Mouse (Mus musculus) embryonic facial prominence, embryonic 12.5 days (tissue): ENCODE measurements around the gene Sf3b1. TPM values are rescaled to one million over a fixed set of nuclear protein-coding genes. Genes with fewer than 3 reads are reported as not detected.

Experiments used
- ATAC-seq: fragments of 200-750 bp; cut with Nextera tagmentation; 2 replicates; pipeline ENCODE4 v1.8.0; 2017; ENCODE audit not compliant: insufficient number of reproducible peaks, insufficient read depth, low FRiP score, low TSS enrichment
- H3K27ac ChIP-seq: fragments of 300-500 bp; sonication (generic); 2 replicates; pipeline ENCODE4 v1.5.1; 2016; ENCODE audit warnings: mild to moderate bottlenecking
- H3K27me3 ChIP-seq: fragments of 300-500 bp; sonication (generic); 2 replicates; pipeline ENCODE4 v1.6.1; 2016; ENCODE audit warnings: mild to moderate bottlenecking, moderate library complexity
- H3K36me3 ChIP-seq: fragments of 300-500 bp; sonication (generic); 2 replicates; pipeline ENCODE4 v1.6.1; 2016; ENCODE audit warnings: mild to moderate bottlenecking
- H3K4me1 ChIP-seq: fragments of 300-500 bp; sonication (generic); 2 replicates; pipeline ENCODE4 v1.6.1; 2016
- H3K4me2 ChIP-seq: fragments of 300-500 bp; sonication (generic); replicated peaks from 2 replicates; pipeline ENCODE4 v1.6.1; 2016; ENCODE audit warnings: mild to moderate bottlenecking, moderate library complexity
- H3K4me3 ChIP-seq: fragments of 300-500 bp; sonication (generic); 2 replicates; pipeline ENCODE4 v1.5.1; 2016; ENCODE audit warnings: mild to moderate bottlenecking
- H3K9ac ChIP-seq: fragments of 300-500 bp; sonication (generic); 2 replicates; pipeline ENCODE4 v1.6.1; 2016; ENCODE audit warnings: mild to moderate bottlenecking, moderate library complexity
- H3K9me3 ChIP-seq: fragments of 300-500 bp; sonication (generic); 2 replicates; pipeline ENCODE4 v1.6.1; 2016; ENCODE audit warnings: mild to moderate bottlenecking, moderate library complexity
- WGBS: fragments of 180-500 bp; shearing (Covaris S2); methylation state at CpG from one replicate; pipeline ENCODE4 v1.1.7; 2016; 5-methylcytosine and 5-hydroxymethylcytosine counted together
- polyA plus RNA-seq: library from polyadenylated mRNA; unstranded; fragments of >200 nt; fragmentation: Nextera tagmentation; extraction: Ambion mirVana; gene quantifications from 2 replicates; pipeline ENCODE4 v1.2.1, GENCODE M21; 2016

Sf3b1 gene
- polyA plus RNA-seq, 1 experiment from 2014 or later, result 342 TPM

GRCm38 (mm10) chr1:55052355-55052953 is 25.2 kb upstream of the Sf3b1 start, which contains the start of gene Coq10b:
Coq10b (plus strand) TSS chr1:55052770.
- WGBS, result under 1% methylated on average over 46 of the region's 46 CpGs
- Histone ChIP-seq H3K36me3 (no peaks in the 10 kb centered on the region), H3K4me1 (peaks cover 9% of the 10 kb centered on the region), H3K9ac (peak within 1 kb of the TSS; percentile 67), H3K9me3 (no peaks in the 10 kb centered on the region), H3K27ac (no peak within 1 kb of the TSS), H3K4me3 (peak within 1 kb of the TSS; percentile 81), H3K27me3 (no peaks in the 10 kb centered on the region), H3K4me2 (peak within 1 kb of the TSS; percentile 75)
- peak; percentile 100 for ATAC-seq

GRCm38 (mm10) chr1:55051671-55052070 is 24.4 kb upstream of the Sf3b1 start:
- Histone ChIP-seq H3K4me3 (peak overlapping the region; percentile 81; the same call in 1 of the 2 replicates), H3K27ac (no peak overlapping the region), H3K4me1 (peaks cover 9% of the 10 kb centered on the region), H3K36me3 (no peaks in the 10 kb centered on the region), H3K27me3 (no peaks in the 10 kb centered on the region), H3K9me3 (no peaks in the 10 kb centered on the region), H3K4me2 (peak overlapping the region; percentile 75), H3K9ac (no peak overlapping the region)
- ATAC-seq, result no peak
- WGBS, result 72% methylated on average over 3 of the region's 3 CpGs

GRCm38 (mm10) chr1:55048841-55049587 is 21.7 kb upstream of the Sf3b1 start:
- no peaks in the 10 kb centered on the region for H3K9me3 ChIP-seq
- H3K9ac ChIP-seq, result no peak overlapping the region
- no peak overlapping the region for H3K4me2 ChIP-seq
- no peak overlapping the region for H3K27ac ChIP-seq
- H3K4me3 ChIP-seq, result no peak overlapping the region
- WGBS, result 62% methylated on average over 4 of the region's 4 CpGs
- peaks cover 9% of the 10 kb centered on the region for H3K4me1 ChIP-seq
- no peaks in the 10 kb centered on the region for H3K27me3 ChIP-seq
- H3K36me3 ChIP-seq, result no peaks in the 10 kb centered on the region
- ATAC-seq, result no peak

GRCm38 (mm10) chr1:55043164-55043563 is 15.9 kb upstream of the Sf3b1 start:
- Histone ChIP-seq H3K4me2 (no peak overlapping the region), H3K4me3 (no peak overlapping the region), H3K9me3 (peaks cover 10% of the 10 kb centered on the region; the same call in 1 of the 2 replicates), H3K36me3 (no peaks in the 10 kb centered on the region), H3K27ac (no peak overlapping the region), H3K4me1 (no peaks in the 10 kb centered on the region), H3K27me3 (no peaks in the 10 kb centered on the region), H3K9ac (no peak overlapping the region)
- 80% methylated on average over 3 of the region's 3 CpGs for WGBS
- ATAC-seq, result no peak

- 64% methylated on average over 1 of the region's 1 CpGs for WGBS
- Histone ChIP-seq H3K4me3 (no peak overlapping the region), H3K27ac (no peak overlapping the region), H3K36me3 (no peaks in the 10 kb centered on the region), H3K27me3 (no peaks in the 10 kb centered on the region), H3K4me1 (no peaks in the 10 kb centered on the region), H3K4me2 (no peak overlapping the region), H3K9ac (no peak overlapping the region), H3K9me3 (peaks cover 10% of the 10 kb centered on the region; the same call in 1 of the 2 replicates)
- ATAC-seq, result no peak
Measured at GRCm38 (mm10) chr1:55042246-55042645, 15.0 kb upstream of the Sf3b1 start.

GRCm38 (mm10) chr1:55041691-55042090 is 14.4 kb upstream of the Sf3b1 start:
- Histone ChIP-seq H3K9me3 (peaks cover 10% of the 10 kb centered on the region; the same call in 1 of the 2 replicates), H3K9ac (no peak overlapping the region), H3K4me1 (no peaks in the 10 kb centered on the region), H3K4me3 (no peak overlapping the region), H3K27me3 (no peaks in the 10 kb centered on the region), H3K36me3 (no peaks in the 10 kb centered on the region), H3K4me2 (no peak overlapping the region), H3K27ac (no peak overlapping the region)
- ATAC-seq, result no peak
- WGBS, result 85% methylated on average over 4 of the region's 4 CpGs

- Histone ChIP-seq H3K27ac (no peak overlapping the region), H3K4me1 (no peaks in the 10 kb centered on the region), H3K4me2 (no peak overlapping the region), H3K36me3 (no peaks in the 10 kb centered on the region), H3K9ac (no peak overlapping the region), H3K27me3 (no peaks in the 10 kb centered on the region), H3K9me3 (peaks cover 10% of the 10 kb centered on the region; the same call in 1 of the 2 replicates), H3K4me3 (no peak overlapping the region)
- 84% methylated on average over 1 of the region's 1 CpGs for WGBS
- ATAC-seq, result no peak
Measured at GRCm38 (mm10) chr1:55039944-55040343, 12.7 kb upstream of the Sf3b1 start.

DNA sequence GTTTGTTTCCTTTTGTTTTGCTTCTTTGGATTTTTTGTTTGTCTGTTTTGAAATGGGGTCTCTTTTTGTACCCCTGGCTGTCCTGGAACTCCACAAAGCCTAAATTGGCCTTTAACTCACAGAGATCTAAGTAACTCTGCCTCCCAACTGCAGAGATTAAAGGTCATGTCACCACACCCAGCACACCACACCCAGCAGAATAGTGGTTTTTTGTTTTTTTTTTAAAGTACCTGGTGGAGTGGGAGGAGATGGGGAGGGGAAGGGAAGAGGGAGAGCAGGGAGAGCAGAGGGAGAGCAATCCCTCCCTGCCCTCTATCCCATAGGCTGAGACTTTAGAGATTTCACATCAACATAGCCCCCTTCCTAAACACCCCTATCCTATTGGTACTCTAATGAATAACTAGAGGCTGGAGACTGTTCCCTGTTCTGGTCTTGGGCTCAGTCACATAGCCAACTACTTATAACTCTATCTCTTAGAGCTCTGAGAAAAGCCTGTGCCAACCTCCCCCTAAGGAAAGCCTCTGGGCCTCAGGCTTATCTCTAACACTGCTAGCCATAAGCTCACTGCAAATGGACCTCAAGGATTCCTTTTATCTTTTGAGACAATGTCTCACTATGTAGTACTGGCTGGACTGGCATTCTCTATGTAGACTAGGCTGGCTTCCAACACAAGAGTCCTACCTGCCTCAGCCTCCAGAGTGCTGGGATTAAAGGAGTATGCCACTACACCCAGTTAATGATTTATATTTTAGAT is 3.9 kb upstream of the Sf3b1 start:
- H3K4me2 ChIP-seq, result no peak overlapping the region

GRCm38 (mm10) chr1:55029446-55029845 is 2.2 kb upstream of the Sf3b1 start:
- H3K27ac ChIP-seq, result no peak overlapping the region
- no peak overlapping the region for H3K9ac ChIP-seq
- H3K36me3 ChIP-seq, result no peaks in the 10 kb centered on the region
- 71% methylated on average over 4 of the region's 4 CpGs for WGBS
- H3K9me3 ChIP-seq, result no peaks in the 10 kb centered on the region
- peaks cover 6% of the 10 kb centered on the region; the same call in 1 of the 2 replicates for H3K4me1 ChIP-seq
- ATAC-seq, result no peak
- H3K27me3 ChIP-seq, result no peaks in the 10 kb centered on the region
- H3K4me2 ChIP-seq, result no peak overlapping the region
- no peak overlapping the region for H3K4me3 ChIP-seq

More for the DNA sequence above, 3.9 kb upstream of the Sf3b1 start:
- no peak overlapping the region for H3K9ac ChIP-seq
- no peaks in the 10 kb centered on the region for H3K4me1 ChIP-seq
- no peak overlapping the region for H3K27ac ChIP-seq
- no peaks in the 10 kb centered on the region for H3K27me3 ChIP-seq
- no peaks in the 10 kb centered on the region for H3K9me3 ChIP-seq
- no peaks in the 10 kb centered on the region for H3K36me3 ChIP-seq
- ATAC-seq, result no peak
- no peak overlapping the region for H3K4me3 ChIP-seq

- H3K27ac ChIP-seq, result no peak overlapping the region
- no peaks in the 10 kb centered on the region for H3K9me3 ChIP-seq
- no peaks in the 10 kb centered on the region for H3K36me3 ChIP-seq
- no peak overlapping the region; the same call in 1 of the 2 replicates for H3K9ac ChIP-seq
- H3K4me3 ChIP-seq, result no peak overlapping the region
- H3K4me2 ChIP-seq, result no peak overlapping the region
- no peaks in the 10 kb centered on the region for H3K27me3 ChIP-seq
- H3K4me1 ChIP-seq, result peaks cover 6% of the 10 kb centered on the region; the same call in 1 of the 2 replicates
- no peak for ATAC-seq
- 86% methylated on average over 11 of the region's 11 CpGs for WGBS
Measured at GRCm38 (mm10) chr1:55028512-55029249, 1.4 kb upstream of the Sf3b1 start.

GRCm38 (mm10) chr1:55027966-55028365 is 685 bp upstream of the Sf3b1 start:
- peak overlapping the region; percentile 88 for H3K4me3 ChIP-seq
- no peak for ATAC-seq
- H3K36me3 ChIP-seq, result no peaks in the 10 kb centered on the region
- peak overlapping the region; percentile 78 for H3K4me2 ChIP-seq
- H3K27me3 ChIP-seq, result no peaks in the 10 kb centered on the region
- no peak overlapping the region for H3K27ac ChIP-seq
- 86% methylated on average over 1 of the region's 1 CpGs for WGBS
- H3K4me1 ChIP-seq, result peaks cover 6% of the 10 kb centered on the region; the same call in 1 of the 2 replicates
- H3K9ac ChIP-seq, result no peak overlapping the region
- H3K9me3 ChIP-seq, result no peaks in the 10 kb centered on the region
